Mouse (Mus musculus) E14TG2a.4 (cell line): ENCODE data around the gene Ninl.
A peak's percentile ranks its signal among the peaks of the same experiment; 100 is the strongest.

Source experiments
- H3K27me3 ChIP-seq: 2 replicates; pipeline ENCODE4 v1.6.1; 2014; ENCODE audit warnings: low read length, control low read depth; ENCODE audit not compliant: insufficient read depth
- H3K36me3 ChIP-seq: 2 replicates; pipeline ENCODE4 v1.6.1; 2014; ENCODE audit warnings: low read length, control low read depth; ENCODE audit not compliant: insufficient read depth
- H3K4me1 ChIP-seq: replicated peaks from 2 replicates; pipeline ENCODE4 v1.6.1; 2014; ENCODE audit warnings: low read depth, low read length, control low read depth
- H3K4me3 ChIP-seq: replicated peaks from 2 replicates; pipeline ENCODE4 v1.5.1; 2014; ENCODE audit warnings: mild to moderate bottlenecking, low read length
- H3K9me3 ChIP-seq: 2 replicates; pipeline ENCODE4 v1.6.1; 2014; ENCODE audit warnings: low read length, control low read depth
- CTCF ChIP-seq: conservative IDR thresholded peaks from 2 replicates; pipeline ENCODE4 v1.5.1; 2014; ENCODE audit warnings: low read length
- NANOG ChIP-seq: IDR thresholded peaks from 2 replicates; pipeline ENCODE4 v1.6.1; 2014; ENCODE audit warnings: borderline replicate concordance, low read length, mixed read lengths
- POU5F1 ChIP-seq: IDR thresholded peaks from 2 replicates; pipeline ENCODE4 v1.6.1; 2014; ENCODE audit warnings: low read length, borderline replicate concordance

The Ninl gene

GRCm38 (mm10) chr2:150973401-150974115 lies 65.6 kb downstream of the Ninl start:
- H3K36me3 ChIP-seq: peaks cover 67% of the 10 kb centered on the region
- H3K27me3 ChIP-seq: no peaks in the 10 kb centered on the region
- no peaks in the 10 kb centered on the region for H3K9me3 ChIP-seq
- TF ChIP-seq POU5F1 (no peak), NANOG (no peak), CTCF (no peak)
- peaks cover 56% of the 10 kb centered on the region for H3K4me1 ChIP-seq
- no peak overlapping the region for H3K4me3 ChIP-seq

GRCm38 (mm10) chr2:150972681-150973080 lies 66.5 kb downstream of the Ninl start:
- no peaks in the 10 kb centered on the region for H3K9me3 ChIP-seq
- peaks cover 52% of the 10 kb centered on the region for H3K4me1 ChIP-seq
- H3K36me3 ChIP-seq: peaks cover 68% of the 10 kb centered on the region
- H3K27me3 ChIP-seq: no peaks in the 10 kb centered on the region
- peak overlapping the region; percentile 20; the same call in 1 of the 2 replicates for H3K4me3 ChIP-seq
- TF ChIP-seq CTCF (no peak), NANOG (no peak)

- no peaks in the 10 kb centered on the region for H3K27me3 ChIP-seq
- no peaks in the 10 kb centered on the region for H3K9me3 ChIP-seq
- peak; percentile 85; the same call in 1 of the 2 replicates for TF ChIP-seq NANOG
- TF ChIP-seq POU5F1: no peak
- TF ChIP-seq CTCF: no peak
- H3K4me1 ChIP-seq: peaks cover 51% of the 10 kb centered on the region
- H3K36me3 ChIP-seq: peaks cover 74% of the 10 kb centered on the region
- peak overlapping the region; percentile 20; the same call in 1 of the 2 replicates for H3K4me3 ChIP-seq
Observed at GRCm38 (mm10) chr2:150971856-150972255, 67.3 kb downstream of the Ninl start.

GRCm38 (mm10) chr2:150969231-150969630 lies 70.0 kb downstream of the Ninl start:
- Histone ChIP-seq H3K27me3 (no peaks in the 10 kb centered on the region), H3K36me3 (peaks cover 83% of the 10 kb centered on the region), H3K9me3 (no peaks in the 10 kb centered on the region), H3K4me3 (no peak overlapping the region), H3K4me1 (peaks cover 41% of the 10 kb centered on the region)
- TF ChIP-seq NANOG: no peak
- TF ChIP-seq POU5F1: no peak
- TF ChIP-seq CTCF: no peak

GRCm38 (mm10) chr2:150967491-150967890 lies 71.7 kb downstream of the Ninl start:
- TF ChIP-seq POU5F1: no peak
- TF ChIP-seq CTCF: no peak
- no peak for TF ChIP-seq NANOG
- H3K36me3 ChIP-seq: peaks cover 86% of the 10 kb centered on the region
- H3K4me3 ChIP-seq: no peak overlapping the region
- H3K4me1 ChIP-seq: peaks cover 26% of the 10 kb centered on the region
- H3K27me3 ChIP-seq: no peaks in the 10 kb centered on the region
- H3K9me3 ChIP-seq: no peaks in the 10 kb centered on the region

GRCm38 (mm10) chr2:150965951-150966350 lies 73.2 kb downstream of the Ninl start:
- H3K4me1 ChIP-seq: peaks cover 12% of the 10 kb centered on the region; the same call in 1 of the 2 replicates
- no peaks in the 10 kb centered on the region for H3K9me3 ChIP-seq
- TF ChIP-seq POU5F1: no peak
- TF ChIP-seq NANOG: no peak
- no peak for TF ChIP-seq CTCF

GRCm38 (mm10) chr2:150964641-150965040 lies 74.5 kb downstream of the Ninl start:
- TF ChIP-seq POU5F1 (no peak), NANOG (no peak), CTCF (no peak)
- H3K9me3 ChIP-seq: no peaks in the 10 kb centered on the region
- no peaks in the 10 kb centered on the region for H3K27me3 ChIP-seq
- H3K36me3 ChIP-seq: peaks cover 86% of the 10 kb centered on the region
- H3K4me3 ChIP-seq: no peak overlapping the region
- peaks cover 12% of the 10 kb centered on the region; the same call in 1 of the 2 replicates for H3K4me1 ChIP-seq

More at GRCm38 (mm10) chr2:150965951-150966350, 73.2 kb downstream of the Ninl start:
- Histone ChIP-seq H3K27me3 (no peaks in the 10 kb centered on the region), H3K4me3 (no peak overlapping the region), H3K36me3 (peaks cover 88% of the 10 kb centered on the region)

GRCm38 (mm10) chr2:150963246-150963645 lies 75.9 kb downstream of the Ninl start:
- TF ChIP-seq NANOG: no peak
- no peak for TF ChIP-seq POU5F1
- TF ChIP-seq CTCF: no peak
- Histone ChIP-seq H3K4me3 (no peak overlapping the region), H3K27me3 (no peaks in the 10 kb centered on the region), H3K9me3 (no peaks in the 10 kb centered on the region), H3K36me3 (peaks cover 87% of the 10 kb centered on the region), H3K4me1 (peaks cover 15% of the 10 kb centered on the region; the same call in 1 of the 2 replicates)
